Mouse (Mus musculus) MEL (cell line): Measurements from ENCODE around the gene Casp3. TPM values are rescaled to one million over a fixed set of nuclear protein-coding genes. Genes with fewer than 3 reads are reported as not detected.

Experiments used
- DNase-seq: peaks from one replicate; pipeline ENCODE4 v3.0.0; 2011; ENCODE audit warnings: low read depth, low spot score
- H3K27ac ChIP-seq: 2 replicates; pipeline ENCODE4 v1.5.1; 2012; ENCODE audit warnings: low read depth, mild to moderate bottlenecking, control low read depth, low read length, moderate library complexity; ENCODE audit not compliant: control insufficient read depth
- H3K27me3 ChIP-seq, 2 experiments: fragments of 150-350 bp in 1 of 2; sonication (generic) in 1 of 2; 2 replicates each; pipeline ENCODE4 v1.6.1; 2012; ENCODE audit warnings: low read length in 2 of 2, mild to moderate bottlenecking in 2 of 2, improper control_type of control experiment in 1 of 2, moderate library complexity in 1 of 2; ENCODE audit not compliant: insufficient read depth in 2 of 2, control insufficient read depth in 1 of 2
- H3K36me3 ChIP-seq, 2 experiments: 2 replicates each; pipeline ENCODE4 v1.6.1; 2012 to 2014; ENCODE audit warnings: low read length in 2 of 2, improper control_type of control experiment in 1 of 2, inconsistent platforms in 1 of 2, mild to moderate bottlenecking in 1 of 2; ENCODE audit not compliant: insufficient read depth in 2 of 2, control insufficient read depth in 1 of 2
- H3K4me1 ChIP-seq, 2 experiments: fragments of 150-350 bp in 1 of 2; sonication (generic) in 1 of 2; 2 replicates each; pipeline ENCODE4 v1.6.1; 2012; ENCODE audit warnings: low read length in 2 of 2, improper control_type of control experiment in 1 of 2, mild to moderate bottlenecking in 1 of 2; ENCODE audit not compliant: insufficient read depth in 2 of 2, control insufficient read depth in 1 of 2
- H3K4me3 ChIP-seq, 2 experiments: fragments of 150-350 bp in 1 of 2; sonication (generic) in 1 of 2; 2 replicates each; pipeline ENCODE4 v1.5.1; 2012; ENCODE audit warnings: low read depth in 2 of 2, low read length in 2 of 2, mild to moderate bottlenecking in 2 of 2, moderate library complexity in 2 of 2, control low read depth in 1 of 2, improper control_type of control experiment in 1 of 2; ENCODE audit not compliant: control insufficient read depth in 1 of 2, insufficient read depth in 1 of 2
- H3K79me2 ChIP-seq: 2 replicates; pipeline ENCODE4 v1.6.1; 2012; ENCODE audit warnings: mild to moderate bottlenecking, low read length, moderate library complexity; ENCODE audit not compliant: control insufficient read depth, poor library complexity, insufficient read depth
- H3K9ac ChIP-seq: 2 replicates; pipeline ENCODE4 v1.6.1; 2012; ENCODE audit warnings: low read depth, mild to moderate bottlenecking, control low read depth, low read length, moderate library complexity; ENCODE audit not compliant: control insufficient read depth, poor library complexity, severe bottlenecking
- H3K9me3 ChIP-seq: fragments of 150-350 bp; sonication (generic); replicated peaks from 2 replicates; pipeline ENCODE4 v1.6.1; 2012; ENCODE audit warnings: mild to moderate bottlenecking, low read length, improper control_type of control experiment, moderate library complexity; ENCODE audit not compliant: insufficient read depth
- CHD1 ChIP-seq: IDR thresholded peaks from 2 replicates; pipeline ENCODE4 v1.6.1; 2012; ENCODE audit warnings: low read depth, mild to moderate bottlenecking, inconsistent platforms, low read length, improper control_type of control experiment
- CHD2 ChIP-seq: IDR thresholded peaks from 2 replicates; pipeline ENCODE4 v1.6.1; 2011; ENCODE audit warnings: low read length, improper control_type of control experiment
- CTCF ChIP-seq, 3 experiments: IDR thresholded peaks in 2 of 3; conservative IDR thresholded peaks in 1 of 3; 2 replicates each; pipeline ENCODE4 v1.5.1; 2011 to 2012; ENCODE audit warnings: low read length in 3 of 3, low read depth in 2 of 3, mild to moderate bottlenecking in 2 of 3, improper control_type of control experiment in 1 of 3, inconsistent platforms in 1 of 3, mixed read lengths in 1 of 3, moderate library complexity in 1 of 3; ENCODE audit not compliant: control insufficient read depth in 1 of 3, insufficient read depth in 1 of 3, poor library complexity in 1 of 3, severe bottlenecking in 1 of 3
- ELF1 ChIP-seq: IDR thresholded peaks from 2 replicates; pipeline ENCODE4 v1.6.1; 2014; ENCODE audit warnings: low read depth, mild to moderate bottlenecking, inconsistent platforms, low read length, improper control_type of control experiment, moderate library complexity
- GABPA ChIP-seq: IDR thresholded peaks from 2 replicates; pipeline ENCODE4 v1.6.1; 2012; ENCODE audit warnings: low read depth, mild to moderate bottlenecking, inconsistent platforms, low read length, improper control_type of control experiment, moderate library complexity
- HCFC1 ChIP-seq: IDR thresholded peaks from 2 replicates; pipeline ENCODE4 v1.6.1; 2012; ENCODE audit warnings: low read depth, mild to moderate bottlenecking, inconsistent platforms, low read length, improper control_type of control experiment, moderate library complexity
- JUND ChIP-seq: IDR thresholded peaks from 2 replicates; pipeline ENCODE4 v1.6.1; 2011; ENCODE audit warnings: low read depth, mild to moderate bottlenecking, improper control_type of control experiment, low read length
- KAT2A ChIP-seq: conservative IDR thresholded peaks from 2 replicates; pipeline ENCODE4 v1.6.1; 2012; ENCODE audit warnings: low read depth, low read length, improper control_type of control experiment, inconsistent platforms
- MAX ChIP-seq: IDR thresholded peaks from 2 replicates; pipeline ENCODE4 v1.6.1; 2011; ENCODE audit warnings: low read length, improper control_type of control experiment
- MAZ ChIP-seq: IDR thresholded peaks from 2 replicates; pipeline ENCODE4 v1.6.1; 2012; ENCODE audit warnings: low read depth, mild to moderate bottlenecking, inconsistent platforms, low read length, improper control_type of control experiment
- MEF2A ChIP-seq: IDR thresholded peaks from 2 replicates; pipeline ENCODE4 v1.6.1; 2014; ENCODE audit warnings: low read depth, mild to moderate bottlenecking, inconsistent platforms, low read length, improper control_type of control experiment; ENCODE audit not compliant: poor library complexity, insufficient replicate concordance, severe bottlenecking; ENCODE audit errors: extremely low read depth
- MYB ChIP-seq: IDR thresholded peaks from 2 replicates; pipeline ENCODE4 v1.6.1; 2011; ENCODE audit warnings: mild to moderate bottlenecking, low read depth, low read length, improper control_type of control experiment
- POLR2A ChIP-seq, 2 experiments: IDR thresholded peaks; 2 replicates each; pipeline ENCODE4 v1.6.1; 2011 to 2012; ENCODE audit warnings: low read length in 2 of 2, mild to moderate bottlenecking in 2 of 2, control low read depth in 1 of 2, improper control_type of control experiment in 1 of 2, low read depth in 1 of 2, moderate library complexity in 1 of 2; ENCODE audit not compliant: control insufficient read depth in 1 of 2, insufficient read depth in 1 of 2, poor library complexity in 1 of 2
- POLR2AphosphoS2 ChIP-seq: IDR thresholded peaks from 2 replicates; pipeline ENCODE4 v1.6.1; 2011; ENCODE audit warnings: low read length, improper control_type of control experiment
- RAD21 ChIP-seq: IDR thresholded peaks from 2 replicates; pipeline ENCODE4 v1.6.1; 2011; ENCODE audit warnings: mild to moderate bottlenecking, low read depth, low read length, improper control_type of control experiment
- SIN3A ChIP-seq: IDR thresholded peaks from 2 replicates; pipeline ENCODE4 v1.6.1; 2012; ENCODE audit warnings: low read length, improper control_type of control experiment, inconsistent platforms
- TBP ChIP-seq: IDR thresholded peaks from 2 replicates; pipeline ENCODE4 v1.8.0; 2011; ENCODE audit warnings: low read depth, low read length, improper control_type of control experiment
- UBTF ChIP-seq: IDR thresholded peaks from 2 replicates; pipeline ENCODE4 v1.6.1; 2012; ENCODE audit warnings: low read depth, mild to moderate bottlenecking, inconsistent platforms, low read length, improper control_type of control experiment, moderate library complexity, borderline replicate concordance; ENCODE audit not compliant: insufficient read depth
- USF1 ChIP-seq: IDR thresholded peaks from 2 replicates; pipeline ENCODE4 v1.6.1; 2014; ENCODE audit warnings: low read depth, mild to moderate bottlenecking, inconsistent platforms, low read length, improper control_type of control experiment, moderate library complexity
- USF2 ChIP-seq, 2 experiments: IDR thresholded peaks; 2 replicates each; pipeline ENCODE4 v1.6.1; 2011 to 2012; ENCODE audit warnings: improper control_type of control experiment in 2 of 2, low read length in 2 of 2, borderline replicate concordance in 1 of 2, inconsistent platforms in 1 of 2, low read depth in 1 of 2, mild to moderate bottlenecking in 1 of 2; ENCODE audit not compliant: insufficient read depth in 1 of 2
- ZC3H11A ChIP-seq: IDR thresholded peaks from 2 replicates; pipeline ENCODE4 v1.6.1; 2012; ENCODE audit warnings: low read depth, mild to moderate bottlenecking, inconsistent platforms, low read length, improper control_type of control experiment
- ZKSCAN1 ChIP-seq: IDR thresholded peaks from 2 replicates; pipeline ENCODE4 v1.6.1; 2012; ENCODE audit warnings: low read depth, mild to moderate bottlenecking, inconsistent platforms, low read length, improper control_type of control experiment, moderate library complexity
- ZNF384 ChIP-seq: IDR thresholded peaks from 2 replicates; pipeline ENCODE4 v1.6.1; 2012; ENCODE audit warnings: low read depth, mild to moderate bottlenecking, inconsistent platforms, low read length, improper control_type of control experiment
- polyA plus RNA-seq, 2 experiments: library from polyadenylated mRNA; stranded (reverse) in 1 of 2; unstranded in 1 of 2; fragments of >175 nt in 1 of 2; fragments of >200 nt in 1 of 2; gene quantifications; 2 replicates each; pipeline versions ENCODE4 v1.2.1 to v1.2.4; 2012; ENCODE audit warnings: low replicate concordance in 2 of 2, low read depth in 1 of 2; ENCODE audit not compliant: insufficient read length in 2 of 2, insufficient read depth in 1 of 2, missing spikeins in 1 of 2
- total RNA-seq: library from RNA; depleted of rRNA; stranded (reverse); fragments of 300-350 nt; gene quantifications from 2 replicates; pipeline ENCODE4 v1.2.3, GENCODE M21; 2012

Gene Casp3
- total and polyA plus RNA-seq, 3 experiments = 74.7 to 185 (median 157) TPM

DNA sequence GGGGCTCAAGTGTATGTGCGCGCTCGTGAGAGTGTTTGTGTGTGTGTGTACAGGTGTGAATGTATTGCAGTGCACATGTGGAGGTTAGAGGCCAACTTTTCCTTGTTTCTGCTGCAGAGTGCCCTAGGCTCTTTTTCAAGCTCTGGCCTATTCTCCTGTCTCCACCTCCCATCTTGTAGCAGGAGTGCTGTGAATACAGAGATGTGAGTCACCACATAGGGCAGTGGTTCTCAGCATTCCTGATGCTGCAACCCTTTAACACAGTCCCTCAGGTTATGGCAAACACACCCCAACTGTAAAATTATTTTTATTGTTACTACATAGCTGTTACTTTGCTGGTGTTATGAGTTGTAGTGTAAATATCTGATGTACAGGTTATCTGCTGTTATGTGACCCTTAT, 13.3 kb downstream of the Casp3 start:
- no peak for DNase-seq
- Histone ChIP-seq H3K36me3 (peaks cover 19 to 32% of the 10 kb centered on the region in 2 experiments), H3K4me3 (no peak overlapping the region), H3K9ac (no peak overlapping the region), H3K27ac (no peak overlapping the region), H3K4me1 (peaks cover 11 to 14% of the 10 kb centered on the region in 2 experiments; a peak in 3 of 4 replicates), H3K27me3 (no peaks in the 10 kb centered on the region), H3K9me3 (no peaks in the 10 kb centered on the region), H3K79me2 (peaks cover 31% of the 10 kb centered on the region)
- TF ChIP-seq JUND (no peak), ELF1 (no peak), CHD1 (no peak), UBTF (no peak), ZNF384 (no peak), MAZ (no peak), KAT2A (no peak), GABPA (no peak), MAX (no peak), USF2 (IDR thresholded peaks at IDR 0.05; ENCODE audit: borderline replicate concordance in 1 of 2, insufficient read depth in 1 of 2, low read depth in 1 of 2, low read length in 2 of 2) (no peak), MYB (no peak), CHD2 (no peak), CTCF (IDR thresholded peaks at IDR 0.05 in 2 of 3, conservative IDR thresholded peaks at IDR 0.05 in 1 of 3; ENCODE audit: control insufficient read depth in 1 of 3, insufficient read depth in 1 of 3, low read depth in 2 of 3, low read length in 3 of 3, poor library complexity in 1 of 3, severe bottlenecking in 1 of 3) (no peak), RAD21 (no peak), ZKSCAN1 (no peak)

- TF ChIP-seq POLR2AphosphoS2 = no peak
- no peak for TF ChIP-seq SIN3A
- TF ChIP-seq RAD21 = no peak
- TF ChIP-seq MAZ = no peak
- TF ChIP-seq MEF2A = no peak
- TF ChIP-seq ZKSCAN1 = no peak
- no peak for TF ChIP-seq MAX
- TF ChIP-seq TBP = no peak
- TF ChIP-seq USF1 = no peak
- TF ChIP-seq ZC3H11A = no peak
- TF ChIP-seq UBTF = no peak
- no peak for TF ChIP-seq USF2 (IDR thresholded peaks at IDR 0.05; ENCODE audit: borderline replicate concordance in 1 of 2, insufficient read depth in 1 of 2, low read depth in 1 of 2, low read length in 2 of 2)
- no peak for TF ChIP-seq CHD2
- no peak for TF ChIP-seq POLR2A (IDR thresholded peaks at IDR 0.05; ENCODE audit: control insufficient read depth in 1 of 2, insufficient read depth in 1 of 2, low read depth in 1 of 2, low read length in 2 of 2, poor library complexity in 1 of 2)
- TF ChIP-seq HCFC1 = no peak
These were observed 13.8 kb downstream of the Casp3 start for GRCm38 (mm10) chr8:46630932-46631331.

More at GRCm38 (mm10) chr8:46630932-46631331, 13.8 kb downstream of the Casp3 start:
- H3K36me3 ChIP-seq = peaks cover 14 to 32% of the 10 kb centered on the region in 2 experiments
- no peak overlapping the region for H3K27ac ChIP-seq
- DNase-seq = no peak
- H3K9ac ChIP-seq = no peak overlapping the region
- H3K79me2 ChIP-seq = peaks cover 27% of the 10 kb centered on the region
- H3K4me1 ChIP-seq = peaks cover 8 to 14% of the 10 kb centered on the region in 2 experiments; a peak in 3 of 4 replicates
- H3K4me3 ChIP-seq = no peak overlapping the region
- H3K27me3 ChIP-seq = no peaks in the 10 kb centered on the region
- H3K9me3 ChIP-seq = no peaks in the 10 kb centered on the region
